Mouse (Mus musculus): ENCODE data around the gene Nop53. TPM values are rescaled to one million over a fixed set of nuclear protein-coding genes. Genes with fewer than 3 reads are reported as not detected.

The Nop53 gene
- polyA plus RNA-seq, 1 experiment from 2014 or later: 171 TPM

DNA sequence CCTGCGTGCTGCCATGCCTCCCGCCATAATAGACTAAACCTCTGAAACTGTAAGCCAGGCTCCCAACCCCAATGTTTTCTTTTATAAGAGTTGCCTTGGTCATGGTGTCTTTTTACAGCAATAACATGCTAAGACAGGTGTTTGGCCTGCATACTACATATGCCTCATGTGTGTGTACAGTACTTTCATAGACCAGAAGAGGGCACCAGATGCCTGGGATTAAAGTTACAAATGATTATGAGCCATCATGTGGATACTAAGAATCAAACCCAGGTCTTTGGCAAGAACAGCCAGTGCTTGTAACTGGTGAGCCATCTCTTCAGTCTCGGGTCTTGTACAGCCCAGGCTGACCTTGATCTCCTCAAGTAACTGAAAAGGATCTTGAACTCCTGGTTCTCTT lies 23.8 kb upstream of the Nop53 start:
- Histone ChIP-seq H3K9me3 (no peaks in the 10 kb centered on the region; the same call in 1 of the 2 replicates), H3K27me3 (ENCODE audit: poor library complexity, severe bottlenecking) (peaks cover 7% of the 10 kb centered on the region; the same call in 1 of the 2 replicates), H3K4me3 (no peak overlapping the region), H3K36me3 (replicated peaks) (peaks cover 50% of the 10 kb centered on the region), H3K4me1 (peaks cover 8% of the 10 kb centered on the region), H3K27ac (no peak overlapping the region)
- DNase-seq (ENCODE audit: extremely low spot score, low spot score): no peak
- WGBS: 81% methylated on average over 3 of the region's 3 CpGs

DNA sequence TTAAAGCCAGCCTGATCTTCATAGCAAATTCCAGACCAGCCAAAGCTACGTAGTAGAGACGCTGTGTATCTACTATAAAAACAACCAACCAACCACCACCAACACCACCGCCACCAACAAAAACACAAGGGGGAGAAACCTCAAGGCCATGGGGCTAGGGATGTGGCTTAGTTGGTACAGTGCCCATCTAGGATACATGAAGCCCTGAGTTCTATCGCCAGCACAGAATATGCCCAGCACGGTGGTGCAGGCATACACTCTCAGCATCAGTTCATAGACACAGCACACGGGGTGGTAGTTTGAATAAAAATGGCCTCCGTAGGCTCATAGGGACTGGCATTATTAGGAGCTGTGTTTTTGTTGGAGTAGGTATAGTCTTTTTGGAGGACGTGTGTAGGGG lies 22.4 kb upstream of the Nop53 start:
- Histone ChIP-seq H3K4me3 (no peak overlapping the region), H3K27ac (no peak overlapping the region), H3K27me3 (ENCODE audit: poor library complexity, severe bottlenecking) (peaks cover 7% of the 10 kb centered on the region; the same call in 1 of the 2 replicates), H3K9me3 (no peaks in the 10 kb centered on the region; the same call in 1 of the 2 replicates), H3K36me3 (replicated peaks) (peaks cover 36% of the 10 kb centered on the region), H3K4me1 (peaks cover 9% of the 10 kb centered on the region)
- DNase-seq (ENCODE audit: extremely low spot score, low spot score): no peak
- WGBS: 89% methylated on average over 8 of the region's 8 CpGs

DNA sequence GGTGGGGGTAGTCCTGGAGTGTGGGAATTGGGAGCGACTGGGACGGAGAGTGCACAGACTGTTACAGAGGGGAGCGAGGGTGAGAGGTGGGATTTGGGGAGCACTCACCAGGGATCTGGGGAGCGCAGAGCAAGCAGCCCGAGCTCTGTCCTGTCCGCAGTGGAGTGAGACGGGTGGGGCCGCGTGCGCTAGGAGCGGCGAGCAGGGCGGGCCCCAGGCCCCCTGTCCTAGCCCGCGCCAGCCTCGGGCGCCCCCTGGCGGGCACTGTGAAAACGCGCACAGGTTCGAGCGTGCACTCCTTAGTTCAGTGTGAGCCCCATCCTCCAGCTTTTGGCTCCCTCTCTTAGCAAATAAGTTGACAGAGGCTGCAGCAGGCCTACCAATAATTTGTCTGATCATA lies 21.4 kb upstream of the Nop53 start, which contains the start of gene Ehd2:
TSS of gene Ehd2 (minus strand) at position 256 of the 400 bp plus-strand sequence.
- Histone ChIP-seq H3K27me3 (ENCODE audit: poor library complexity, severe bottlenecking) (peaks cover 7% of the 10 kb centered on the region; the same call in 1 of the 2 replicates), H3K36me3 (replicated peaks) (peaks cover 26% of the 10 kb centered on the region), H3K9me3 (no peaks in the 10 kb centered on the region; the same call in 1 of the 2 replicates), H3K4me3 (peak within 1 kb of the TSS; percentile 54), H3K27ac (peak within 1 kb of the TSS; percentile 79), H3K4me1 (peaks cover 19% of the 10 kb centered on the region)
- WGBS: under 1% methylated on average over 22 of the region's 22 CpGs
- DNase-seq (ENCODE audit: extremely low spot score, low spot score): peak; percentile 69

DNA sequence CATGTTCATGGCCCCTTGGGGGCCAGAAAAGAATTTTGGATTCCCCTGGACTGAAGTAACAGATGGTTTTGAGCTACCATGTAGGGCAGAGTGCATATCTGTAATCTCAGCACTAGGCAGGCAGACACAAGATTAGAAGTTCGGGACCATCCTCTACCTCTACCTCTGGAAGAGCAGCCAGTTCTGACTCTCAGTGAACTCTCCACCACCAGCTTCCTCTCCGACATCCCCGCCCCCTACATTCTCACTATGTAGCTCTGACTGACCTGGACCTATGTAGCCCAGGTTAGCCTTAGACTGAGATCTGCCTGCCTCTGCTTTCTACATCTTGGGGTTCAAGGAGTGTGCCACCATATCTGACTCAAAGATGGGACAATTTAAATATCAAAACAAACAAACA lies 20.6 kb upstream of the Nop53 start:
- WGBS: 80% methylated on average over 3 of the region's 3 CpGs
- DNase-seq (ENCODE audit: extremely low spot score, low spot score): no peak
- peak overlapping the region; percentile 54; the same call in 1 of the 2 replicates for H3K4me3 ChIP-seq
- H3K27ac ChIP-seq: no peak overlapping the region
- H3K9me3 ChIP-seq: no peaks in the 10 kb centered on the region
- peaks cover 24% of the 10 kb centered on the region for H3K4me1 ChIP-seq
- H3K36me3 ChIP-seq (replicated peaks): peaks cover 18% of the 10 kb centered on the region
- peaks cover 7% of the 10 kb centered on the region; the same call in 1 of the 2 replicates for H3K27me3 ChIP-seq (ENCODE audit: poor library complexity, severe bottlenecking)

DNA sequence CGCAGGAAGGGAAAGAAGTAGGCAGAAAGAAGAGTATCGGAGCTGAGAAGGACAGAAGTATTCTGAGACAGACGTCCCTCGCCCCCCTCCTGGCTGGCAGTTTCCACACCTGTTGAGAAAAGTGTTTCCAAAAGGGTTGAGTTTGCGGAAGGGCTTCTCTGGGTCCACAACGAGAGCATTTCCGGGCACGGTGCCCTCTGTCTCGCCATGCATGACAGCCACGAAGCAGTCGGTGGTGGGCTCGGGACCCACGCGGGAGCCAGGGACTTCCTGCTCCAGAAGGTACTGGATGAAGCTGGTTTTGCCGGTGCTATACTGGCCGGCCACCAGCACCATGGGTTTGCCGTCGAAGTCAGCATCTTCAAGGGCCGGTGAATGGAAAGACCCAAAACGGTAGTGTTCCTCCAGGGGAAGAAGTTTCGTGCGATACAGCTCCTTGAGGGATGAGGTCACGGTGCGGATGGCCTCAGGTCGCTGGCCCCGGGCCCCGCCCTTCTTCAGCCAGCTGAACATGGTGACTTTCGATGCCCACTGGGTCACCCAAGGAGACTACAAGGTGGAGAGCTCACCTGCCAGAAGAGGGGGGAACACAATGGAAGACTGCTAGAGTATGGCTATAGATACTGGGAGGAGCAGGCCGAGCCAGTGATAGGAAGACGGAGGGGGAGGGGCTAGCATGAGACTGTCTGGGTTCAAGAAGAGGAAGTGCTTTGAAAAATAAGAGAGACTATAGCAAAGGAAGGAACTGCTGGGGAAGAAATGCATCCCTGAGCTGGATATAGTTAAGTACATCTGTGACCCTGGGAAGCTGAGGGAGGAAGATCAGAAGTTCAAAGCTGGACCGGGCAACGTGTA lies 18.2 kb upstream of the Nop53 start:
- 88% methylated on average over 32 of the region's 32 CpGs for WGBS
- H3K27ac ChIP-seq: no peak overlapping the region
- H3K4me1 ChIP-seq: peaks cover 35% of the 10 kb centered on the region
- no peak overlapping the region for H3K4me3 ChIP-seq
- no peaks in the 10 kb centered on the region for H3K9me3 ChIP-seq
- no peak for DNase-seq (ENCODE audit: extremely low spot score, low spot score)
- H3K36me3 ChIP-seq (replicated peaks): no peaks in the 10 kb centered on the region
- H3K27me3 ChIP-seq (ENCODE audit: poor library complexity, severe bottlenecking): peaks cover 7% of the 10 kb centered on the region; the same call in 1 of the 2 replicates

DNA sequence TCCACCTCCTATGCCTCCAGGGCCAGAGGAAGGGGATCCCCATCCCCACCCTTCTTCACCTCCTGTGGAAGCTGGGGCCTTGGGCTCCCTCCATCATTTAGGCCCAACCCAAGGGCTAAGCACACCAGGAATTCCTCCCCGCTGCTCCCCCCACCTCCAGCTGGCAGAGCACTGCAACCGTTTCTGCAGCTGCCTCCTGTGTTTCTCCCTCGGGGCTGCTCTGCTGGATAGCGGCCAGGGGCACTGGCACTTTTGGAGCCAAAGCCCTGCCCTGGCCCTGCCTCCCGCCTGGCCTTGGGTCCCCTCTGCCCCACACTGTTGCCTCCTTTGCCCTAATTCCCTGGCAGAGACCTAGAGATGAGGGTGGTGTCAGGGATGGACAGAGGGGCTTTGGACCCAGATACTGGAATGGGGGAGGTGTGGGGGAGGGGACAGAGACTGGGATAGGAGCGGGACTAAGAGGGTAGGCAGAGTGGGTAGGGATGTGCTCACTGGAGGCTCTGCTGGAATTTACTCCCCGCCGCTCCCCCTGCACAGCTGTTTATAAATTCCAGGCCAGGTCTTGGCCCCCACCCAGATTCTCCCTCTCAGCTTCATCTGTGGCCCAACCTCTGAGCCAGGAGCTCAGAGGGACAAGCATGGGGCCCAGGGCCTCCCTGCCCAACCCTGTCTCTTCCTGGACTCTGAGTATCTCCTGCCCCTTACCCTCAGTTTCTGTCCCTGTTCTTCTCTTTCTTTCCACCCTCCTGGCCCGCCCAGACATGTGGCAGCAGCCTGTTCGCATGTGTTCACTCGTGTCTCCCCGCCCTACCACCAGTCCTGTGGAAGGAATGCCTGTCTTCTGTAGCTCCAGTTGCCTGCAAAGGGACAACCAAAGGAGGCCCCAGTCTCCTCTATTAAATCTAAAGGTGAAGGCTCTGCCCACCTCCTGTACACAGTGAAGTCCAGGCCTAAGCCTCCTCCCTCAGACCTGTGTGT lies 16.7 kb upstream of the Nop53 start:
- Histone ChIP-seq H3K36me3 (replicated peaks) (peaks cover under 1% of the 10 kb centered on the region), H3K4me3 (peak overlapping the region; percentile 12; the same call in 1 of the 2 replicates), H3K9me3 (no peaks in the 10 kb centered on the region), H3K4me1 (peaks cover 34% of the 10 kb centered on the region), H3K27ac (peak overlapping the region; percentile 70), H3K27me3 (ENCODE audit: poor library complexity, severe bottlenecking) (peaks cover 7% of the 10 kb centered on the region; the same call in 1 of the 2 replicates)
- DNase-seq (ENCODE audit: extremely low spot score, low spot score): no peak
- 38% methylated on average over 12 of the region's 12 CpGs for WGBS

DNA sequence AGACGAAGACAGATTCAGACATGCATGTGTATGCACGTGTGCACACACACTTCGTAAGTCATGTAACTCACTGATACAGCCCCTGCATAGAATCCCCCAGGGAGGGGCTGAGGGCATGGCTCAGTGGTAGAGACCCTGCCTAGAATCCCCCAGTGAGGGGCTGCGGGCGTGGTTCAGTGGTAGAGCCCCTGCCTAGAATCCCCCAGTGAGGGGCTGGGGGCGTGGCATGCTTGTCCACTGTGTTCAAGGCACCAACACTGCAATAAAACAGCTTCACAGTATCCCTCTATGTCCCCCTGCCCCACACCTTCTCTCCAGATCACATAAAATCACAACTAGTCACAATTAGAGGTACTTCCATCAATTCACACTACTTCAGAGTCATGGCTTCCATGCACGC lies 15.9 kb upstream of the Nop53 start:
- Histone ChIP-seq H3K27me3 (ENCODE audit: poor library complexity, severe bottlenecking) (peaks cover 3% of the 10 kb centered on the region; the same call in 1 of the 2 replicates), H3K4me3 (no peak overlapping the region), H3K4me1 (peaks cover 26% of the 10 kb centered on the region), H3K9me3 (0 out of 2 replicates have a peak, but pooled peaks cover under 1% of the 10 kb centered on the region), H3K36me3 (replicated peaks) (peaks cover 8% of the 10 kb centered on the region), H3K27ac (no peak overlapping the region)
- WGBS: 88% methylated on average over 7 of the region's 7 CpGs
- DNase-seq (ENCODE audit: extremely low spot score, low spot score): no peak

DNA sequence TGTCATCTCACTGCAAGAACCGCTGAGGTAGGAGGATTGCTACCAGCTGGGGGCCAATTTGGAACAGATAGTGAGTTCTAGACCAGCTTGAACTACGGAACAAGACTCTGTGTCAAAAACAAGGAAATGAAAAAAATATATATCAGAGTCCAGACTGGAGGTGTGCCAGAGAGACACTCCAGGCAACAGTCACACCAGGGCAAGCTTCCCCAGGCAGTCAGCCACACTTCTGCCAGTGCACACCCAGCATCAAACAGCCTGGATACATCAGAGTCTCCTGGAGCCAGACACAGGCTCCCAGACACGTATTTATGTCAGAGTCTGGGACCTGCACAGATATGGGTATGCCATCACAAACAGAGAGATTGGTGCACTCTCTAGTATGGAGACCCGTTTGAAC lies 15.4 kb upstream of the Nop53 start:
- H3K4me1 ChIP-seq: peaks cover 26% of the 10 kb centered on the region
- peaks cover 14% of the 10 kb centered on the region for H3K36me3 ChIP-seq (replicated peaks)
- 0 out of 2 replicates have a peak, but pooled peaks cover 3% of the 10 kb centered on the region for H3K9me3 ChIP-seq
- H3K27ac ChIP-seq: no peak overlapping the region
- peaks cover 3% of the 10 kb centered on the region; the same call in 1 of the 2 replicates for H3K27me3 ChIP-seq (ENCODE audit: poor library complexity, severe bottlenecking)
- H3K4me3 ChIP-seq: no peak overlapping the region
- WGBS: 61% methylated on average over 4 of the region's 4 CpGs
- DNase-seq (ENCODE audit: extremely low spot score, low spot score): no peak

DNA sequence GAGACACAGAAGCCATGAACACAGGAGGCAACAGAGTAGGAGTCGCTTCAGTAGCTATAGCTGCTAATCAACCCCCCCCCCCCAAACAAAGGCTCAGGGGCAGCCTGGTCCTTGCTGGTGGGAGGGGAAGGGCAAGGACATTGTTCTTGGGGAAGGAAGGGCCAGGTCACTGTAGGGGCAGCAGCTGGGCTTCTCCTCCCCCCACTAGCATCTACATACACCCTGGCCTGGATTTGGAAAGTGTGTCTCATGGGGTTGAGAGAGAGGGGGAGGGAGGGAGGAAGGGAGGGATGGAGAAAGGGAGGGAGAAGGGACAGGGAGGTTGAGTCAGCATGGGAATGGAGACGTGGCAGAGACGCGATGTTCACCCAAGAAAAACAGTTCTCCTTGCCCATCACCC lies 14.8 kb upstream of the Nop53 start:
- Histone ChIP-seq H3K27me3 (ENCODE audit: poor library complexity, severe bottlenecking) (peaks cover 8% of the 10 kb centered on the region), H3K9me3 (0 out of 2 replicates have a peak, but pooled peaks cover 3% of the 10 kb centered on the region), H3K27ac (no peak overlapping the region), H3K4me3 (no peak overlapping the region), H3K4me1 (peaks cover 31% of the 10 kb centered on the region), H3K36me3 (replicated peaks) (peaks cover 14% of the 10 kb centered on the region)
- 36% methylated on average over 4 of the region's 4 CpGs for WGBS
- no peak for DNase-seq (ENCODE audit: extremely low spot score, low spot score)

DNA sequence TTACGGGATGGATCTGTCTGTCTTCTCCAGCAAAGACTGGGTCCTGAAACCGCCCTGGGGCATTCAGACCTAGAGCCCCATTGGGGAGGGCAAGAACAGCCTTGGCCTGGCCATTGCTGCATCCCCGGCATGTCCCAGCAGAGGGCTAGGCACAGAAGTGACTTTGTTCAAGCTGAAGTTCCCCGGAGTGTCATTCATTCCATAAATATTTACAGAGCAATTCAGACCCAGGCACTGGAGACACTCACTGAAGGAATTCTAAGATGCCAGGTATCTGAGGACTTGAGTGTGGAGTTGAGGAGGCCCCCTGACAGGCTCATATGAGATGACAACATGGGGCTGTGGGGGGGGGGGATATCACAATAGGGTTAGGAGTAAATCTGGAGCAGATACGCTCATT lies 10.3 kb upstream of the Nop53 start:
- 0 out of 2 replicates have a peak, but pooled peaks cover 3% of the 10 kb centered on the region for H3K9me3 ChIP-seq
- peaks cover 16% of the 10 kb centered on the region for H3K27me3 ChIP-seq (ENCODE audit: poor library complexity, severe bottlenecking)
- no peak overlapping the region for H3K4me3 ChIP-seq
- H3K27ac ChIP-seq: no peak overlapping the region
- peaks cover 18% of the 10 kb centered on the region for H3K36me3 ChIP-seq (replicated peaks)
- DNase-seq (ENCODE audit: extremely low spot score, low spot score): no peak
- 78% methylated on average over 5 of the region's 5 CpGs for WGBS
- peaks cover 26% of the 10 kb centered on the region for H3K4me1 ChIP-seq

DNA sequence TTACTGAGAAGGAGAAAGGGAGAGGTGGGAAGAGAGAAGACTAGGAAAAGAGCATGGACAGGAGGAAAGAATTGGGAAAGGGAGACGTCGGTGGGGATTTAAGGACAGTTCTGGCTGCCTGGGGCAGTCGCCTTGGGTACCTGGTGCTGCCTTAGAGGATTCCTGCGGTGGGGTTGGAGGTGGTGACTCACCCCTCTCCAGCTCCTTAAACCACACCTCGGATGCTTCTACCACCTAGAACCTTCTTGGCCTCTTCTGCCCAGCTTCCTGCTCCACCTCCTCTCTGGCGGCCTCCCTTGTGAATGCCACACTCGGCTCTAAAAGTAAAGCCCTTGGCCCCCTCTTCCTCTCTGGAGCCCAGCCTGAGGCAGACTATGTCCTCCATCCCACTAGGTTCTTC lies 9.6 kb upstream of the Nop53 start:
- peaks cover 20% of the 10 kb centered on the region for H3K4me1 ChIP-seq
- H3K9me3 ChIP-seq: 0 out of 2 replicates have a peak, but pooled peaks cover 3% of the 10 kb centered on the region
- peaks cover 16% of the 10 kb centered on the region for H3K27me3 ChIP-seq (ENCODE audit: poor library complexity, severe bottlenecking)
- peak overlapping the region; percentile 74; the same call in 1 of the 2 replicates for H3K27ac ChIP-seq
- WGBS: 21% methylated on average over 7 of the region's 7 CpGs
- DNase-seq (ENCODE audit: extremely low spot score, low spot score): no peak
- H3K36me3 ChIP-seq (replicated peaks): peaks cover 18% of the 10 kb centered on the region
- peak overlapping the region; percentile 49 for H3K4me3 ChIP-seq

DNA sequence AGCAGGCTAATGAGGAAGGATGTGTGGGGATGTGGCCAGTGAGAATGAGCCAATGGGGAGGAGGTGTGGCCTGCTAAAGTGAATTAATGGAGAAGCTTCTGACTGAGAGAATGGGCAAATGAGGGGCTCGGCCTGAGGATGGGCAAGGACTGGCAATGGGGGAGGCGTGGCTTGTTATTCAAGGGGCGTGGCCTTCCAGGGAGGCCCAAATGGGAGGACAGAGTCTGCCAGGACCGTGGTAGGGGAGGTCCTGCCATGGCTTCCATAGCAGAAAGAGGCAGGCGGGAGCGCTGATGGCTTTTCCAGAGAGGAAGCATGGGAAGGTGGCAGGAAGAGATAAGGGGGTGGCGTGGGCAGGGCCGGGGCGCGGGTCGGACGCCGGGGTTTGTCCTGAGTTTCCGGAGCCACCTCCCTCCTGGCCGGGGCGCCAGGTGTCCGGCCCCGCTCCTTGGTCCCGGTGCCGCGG lies 9.1 kb upstream of the Nop53 start:
- Histone ChIP-seq H3K36me3 (replicated peaks) (peaks cover 18% of the 10 kb centered on the region), H3K9me3 (0 out of 2 replicates have a peak, but pooled peaks cover 3% of the 10 kb centered on the region), H3K4me3 (peak overlapping the region; percentile 49), H3K27ac (peak overlapping the region; percentile 74; the same call in 1 of the 2 replicates), H3K4me1 (peaks cover 18% of the 10 kb centered on the region), H3K27me3 (ENCODE audit: poor library complexity, severe bottlenecking) (peaks cover 16% of the 10 kb centered on the region)
- 4% methylated on average over 21 of the region's 21 CpGs for WGBS
- DNase-seq (ENCODE audit: extremely low spot score, low spot score): peak; percentile 52

Data from forebrain, embryonic 10.5 days (tissue).